ENCODE assay signal across 8 mouse cellular contexts in the genomic region with DNA sequence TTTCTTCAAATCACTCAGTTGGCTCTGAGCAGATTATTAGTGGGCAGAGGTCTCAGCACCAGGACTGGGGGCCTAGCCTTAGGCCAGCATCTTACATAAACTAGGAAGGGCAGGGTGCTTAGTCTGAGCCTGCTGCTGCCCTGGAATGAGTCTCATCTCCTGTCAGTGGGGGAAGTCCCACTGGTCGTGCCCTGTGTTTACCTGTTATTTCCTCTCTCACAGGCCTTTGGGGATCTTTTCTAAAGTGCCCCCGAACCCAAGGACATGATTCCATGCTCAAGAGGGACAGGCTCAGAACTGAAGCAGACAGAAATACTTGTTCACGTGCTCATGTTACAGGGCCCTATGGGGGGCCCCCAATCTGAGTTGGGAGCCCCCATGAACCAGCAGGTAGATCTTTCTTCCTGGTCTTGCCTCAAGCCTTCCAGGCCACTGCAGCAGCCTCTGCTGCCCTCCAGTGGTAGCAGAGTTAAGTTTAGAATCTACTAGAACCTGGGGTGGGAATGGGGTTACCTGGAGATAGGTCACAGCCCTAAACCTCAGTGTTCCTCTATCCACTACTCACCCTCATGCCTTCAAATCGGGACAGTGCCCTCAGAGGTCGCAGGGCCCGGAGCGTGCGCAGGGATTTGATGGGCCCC. TPM values are rescaled to one million over a fixed set of nuclear protein-coding genes. Genes with fewer than 3 reads are reported as not detected.
DNase-seq lines count a peak whose midpoint lies in the region; ATAC-seq and TF ChIP-seq lines count a peak whose summit lies in the region.

No protein-coding gene starts in this region.

- H3K36me3 ChIP-seq in forebrain, embryonic 10.5 days (replicated peaks): no peaks in the 10 kb centered on the region
- H3K36me3 ChIP-seq in forebrain, embryonic 12.5 days (replicated peaks): no peaks in the 10 kb centered on the region
- peaks cover 0 to 12% of the 10 kb centered on the region in 2 experiments; a peak in 2 of 4 replicates for H3K36me3 ChIP-seq in MEL (ENCODE audit: control insufficient read depth in 1 of 2, insufficient read depth in 2 of 2, low read length in 2 of 2)
- H3K36me3 ChIP-seq in spleen, adult 2 months (ENCODE audit: control insufficient read depth, insufficient read depth, low read length): no peaks in the 10 kb centered on the region

- TF ChIP-seq CTCF in MEL (IDR thresholded peaks at IDR 0.05 in 2 of 3, conservative IDR thresholded peaks at IDR 0.05 in 1 of 3; ENCODE audit: control insufficient read depth in 1 of 3, insufficient read depth in 1 of 3, low read depth in 2 of 3, low read length in 3 of 3, poor library complexity in 1 of 3, severe bottlenecking in 1 of 3): peak; percentile 74 to 93 (median 93)
- peak; percentile 88 for TF ChIP-seq CTCF in cerebellum, adult 2 months (IDR thresholded peaks at IDR 0.05; ENCODE audit: borderline replicate concordance, insufficient read depth, low read depth, low read length)
- TF ChIP-seq CTCF in spleen, adult 2 months (IDR thresholded peaks at IDR 0.05; ENCODE audit: extremely low read depth, insufficient read depth, insufficient read length, insufficient replicate concordance): peak; percentile 81; the same call in 1 of the 2 replicates

- H3K4me1 ChIP-seq in forebrain, embryonic 10.5 days: peaks cover 35% of the 10 kb centered on the region
- no peaks in the 10 kb centered on the region for H3K4me1 ChIP-seq in forebrain, embryonic 12.5 days
- peaks cover 0 to 24% of the 10 kb centered on the region in 2 experiments; a peak in 2 of 4 replicates for H3K4me1 ChIP-seq in MEL (ENCODE audit: control insufficient read depth in 1 of 2, insufficient read depth in 2 of 2, low read length in 2 of 2)
- no peaks in the 10 kb centered on the region; the same call in 1 of the 2 replicates for H3K4me1 ChIP-seq in cerebellum, adult 2 months (ENCODE audit: control insufficient read depth, insufficient read depth, low read length)
- H3K4me1 ChIP-seq in spleen, adult 2 months (ENCODE audit: control insufficient read depth, insufficient read depth, insufficient read length): peaks cover 20% of the 10 kb centered on the region; the same call in 1 of the 2 replicates

- no peaks in the 10 kb centered on the region for H3K79me2 ChIP-seq in MEL (ENCODE audit: control insufficient read depth, insufficient read depth, low read length, poor library complexity)

- peak; percentile 90 for TF ChIP-seq RAD21 in MEL (IDR thresholded peaks at IDR 0.05; ENCODE audit: low read depth, low read length)

- 0 out of 4 replicates have a peak, but pooled peaks of 1 of the 2 experiments have one; percentile 6 for TF ChIP-seq EP300 in MEL (IDR thresholded peaks at IDR 0.05; ENCODE audit: low read depth in 1 of 2, low read length in 2 of 2)

- no peak overlapping the region for H3K4me2 ChIP-seq in forebrain, embryonic 12.5 days

- no peak for TF ChIP-seq POLR2A in MEL (IDR thresholded peaks at IDR 0.05; ENCODE audit: control insufficient read depth in 1 of 2, insufficient read depth in 1 of 2, low read depth in 1 of 2, low read length in 2 of 2, poor library complexity in 1 of 2)
- no peak for TF ChIP-seq POLR2A in cerebellum, adult 2 months (IDR thresholded peaks at IDR 0.05; ENCODE audit: borderline replicate concordance, insufficient read depth, low read length)
- no peak for TF ChIP-seq POLR2A in spleen, adult 2 months (IDR thresholded peaks at IDR 0.05; ENCODE audit: low read depth, low read length)

- WGBS in forebrain, embryonic 10.5 days: 77% methylated on average over 8 of the region's 8 CpGs
- 70% methylated on average over 8 of the region's 8 CpGs for WGBS in forebrain, embryonic 12.5 days
- WGBS in cerebellum, adult 2 months: 68% methylated on average over 8 of the region's 8 CpGs
- WGBS in spleen, adult 2 months: 49% methylated on average over 8 of the region's 8 CpGs

- ATAC-seq in forebrain, embryonic 12.5 days (ENCODE audit: low FRiP score): no peak

- peak overlapping the region; percentile 11; the same call in 1 of the 2 replicates for H3K27ac ChIP-seq in forebrain, embryonic 10.5 days
- H3K27ac ChIP-seq in forebrain, embryonic 12.5 days: no peak overlapping the region
- no peak overlapping the region for H3K27ac ChIP-seq in MEL (ENCODE audit: control insufficient read depth, low read depth, low read length)
- no peak overlapping the region for H3K27ac ChIP-seq in cerebellum, adult 2 months (ENCODE audit: insufficient read depth, low read length)
- peak overlapping the region; percentile 94 for H3K27ac ChIP-seq in spleen, adult 2 months (ENCODE audit: insufficient read depth, low read length)

- H3K9ac ChIP-seq in forebrain, embryonic 12.5 days: no peak overlapping the region
- H3K9ac ChIP-seq in MEL (ENCODE audit: control insufficient read depth, low read depth, low read length, poor library complexity, severe bottlenecking): no peak overlapping the region

- no peaks in the 10 kb centered on the region for H3K9me3 ChIP-seq in forebrain, embryonic 10.5 days
- no peaks in the 10 kb centered on the region for H3K9me3 ChIP-seq in forebrain, embryonic 12.5 days
- H3K9me3 ChIP-seq in MEL (replicated peaks; ENCODE audit: insufficient read depth, low read length): no peaks in the 10 kb centered on the region

- no peaks in the 10 kb centered on the region for H3K27me3 ChIP-seq in forebrain, embryonic 10.5 days (ENCODE audit: poor library complexity, severe bottlenecking)
- peaks cover 6% of the 10 kb centered on the region; the same call in 1 of the 2 replicates for H3K27me3 ChIP-seq in forebrain, embryonic 12.5 days
- no peaks in the 10 kb centered on the region; a peak in 2 of 4 replicates for H3K27me3 ChIP-seq in MEL (ENCODE audit: control insufficient read depth in 1 of 2, insufficient read depth in 2 of 2, low read length in 2 of 2)
- H3K27me3 ChIP-seq in cerebellum, adult 2 months (ENCODE audit: control insufficient read depth, insufficient read depth, low read length): no peaks in the 10 kb centered on the region
- H3K27me3 ChIP-seq in spleen, adult 2 months (ENCODE audit: control insufficient read depth, insufficient read depth, low read length): no peaks in the 10 kb centered on the region

- no peak overlapping the region for H3K4me3 ChIP-seq in forebrain, embryonic 10.5 days
- H3K4me3 ChIP-seq in forebrain, embryonic 12.5 days (replicated peaks): no peak overlapping the region
- H3K4me3 ChIP-seq in MEL (ENCODE audit: control insufficient read depth in 1 of 2, insufficient read depth in 1 of 2, low read depth in 2 of 2, low read length in 2 of 2): no peak overlapping the region
- no peak overlapping the region for H3K4me3 ChIP-seq in cerebellum, adult 2 months (replicated peaks; ENCODE audit: insufficient read depth, low read depth, low read length)
- H3K4me3 ChIP-seq in spleen, adult 2 months (ENCODE audit: extremely low read depth, insufficient read depth, insufficient read length): no peak overlapping the region

- DNase-seq in forebrain, embryonic 10.5 days (ENCODE audit: extremely low spot score, low spot score): peak; percentile 36
- DNase-seq in MEL (ENCODE audit: low read depth, low spot score): peak; percentile 73
- DNase-seq in cerebellum, adult 2 months: peak; percentile 66 to 71
- peak; percentile 42 for DNase-seq in heart, adult 8-10 months (ENCODE audit: low spot score)
- DNase-seq in kidney, postnatal 36 days: peak; percentile 79 to 90
- peak; percentile 83 for DNase-seq in lung, postnatal 14 days
- DNase-seq in spleen, adult 2 months (ENCODE audit: low read depth in 1 of 2, low spot score in 2 of 2): peak; percentile 74 to 85

RNA-seq across cellular contexts. Expression of gene Cd79b, which starts 11.1 kb away (rescaled TPM):
- 0.82 and 1.2 TPM in 2 replicates for polyA plus RNA-seq in forebrain, embryonic 10.5 days (2016; fragmentation: Nextera tagmentation; extraction: Ambion mirVana)
- 0.74 and 0.88 TPM in 2 replicates for polyA plus RNA-seq in forebrain, embryonic 12.5 days (2016; fragmentation: Nextera tagmentation; extraction: Ambion mirVana)
- 0.36 and 0.54 TPM in 2 replicates for total RNA-seq in MEL (2012; rRNA removed)
- polyA plus RNA-seq in MEL (2012; ENCODE audit: insufficient read depth in 1 of 2, insufficient read length in 2 of 2, low read depth in 1 of 2, low replicate concordance in 2 of 2, missing spikeins in 1 of 2): 1 to 10 TPM in 1 of 2 experiments, not detected in 1; 2.4 TPM
- 0.38 and 0.70 TPM in 2 replicates for polyA plus RNA-seq in cerebellum, adult 2 months (2012; rRNA removed)
- total RNA-seq in heart, adult 8-10 months (2022): 1 to 10 TPM in 2 of 4 experiments, under 1 TPM in 2; 0.52 to 2.3 (median 1.0) TPM
- polyA plus RNA-seq in spleen, adult 2 months (2012; rRNA removed): 556 and 588 TPM in 2 replicates

RNA-seq across cellular contexts. Expression of gene Gh, which starts 24.0 kb away (rescaled TPM):
- polyA plus RNA-seq in forebrain, embryonic 10.5 days (2016; fragmentation: Nextera tagmentation; extraction: Ambion mirVana): not detected in 2 replicates
- not detected in 2 replicates for polyA plus RNA-seq in forebrain, embryonic 12.5 days (2016; fragmentation: Nextera tagmentation; extraction: Ambion mirVana)
- total RNA-seq in MEL (2012; rRNA removed): not detected in 2 replicates
- polyA plus RNA-seq in MEL (2012; ENCODE audit: insufficient read depth in 1 of 2, insufficient read length in 2 of 2, low read depth in 1 of 2, low replicate concordance in 2 of 2, missing spikeins in 1 of 2): under 1 TPM in 1 of 2 experiments, not detected in 1; 0.08 TPM
- not detected in 2 replicates for polyA plus RNA-seq in cerebellum, adult 2 months (2012; rRNA removed)
- not detected for total RNA-seq in heart, adult 8-10 months (2022)
- polyA plus RNA-seq in spleen, adult 2 months (2012; rRNA removed): 4.7 and 5.4 TPM in 2 replicates

RNA-seq across cellular contexts. Expression of gene Scn4a, which starts 27.4 kb away (rescaled TPM):
- polyA plus RNA-seq in forebrain, embryonic 10.5 days (2016; fragmentation: Nextera tagmentation; extraction: Ambion mirVana): 0.07 TPM in 1 of 2 replicates, not detected in the other
- 0.03 TPM in 1 of 2 replicates, not detected in the other for polyA plus RNA-seq in forebrain, embryonic 12.5 days (2016; fragmentation: Nextera tagmentation; extraction: Ambion mirVana)
- 0.15 and 0.16 TPM in 2 replicates for total RNA-seq in MEL (2012; rRNA removed)
- polyA plus RNA-seq in MEL (2012; ENCODE audit: insufficient read depth in 1 of 2, insufficient read length in 2 of 2, low read depth in 1 of 2, low replicate concordance in 2 of 2, missing spikeins in 1 of 2): under 1 TPM in 1 of 2 experiments, not detected in 1; 0.04 TPM
- polyA plus RNA-seq in cerebellum, adult 2 months (2012; rRNA removed): 0.02 and 0.16 TPM in 2 replicates
- 10 to 100 TPM; 23.9 to 46.8 (median 31.4) TPM for total RNA-seq in heart, adult 8-10 months (2022)
- polyA plus RNA-seq in spleen, adult 2 months (2012; rRNA removed): 6.1 and 6.5 TPM in 2 replicates

RNA-seq across cellular contexts. Expression of gene Prr29, which starts 39.6 kb away (rescaled TPM):
- not detected in 2 replicates for polyA plus RNA-seq in forebrain, embryonic 10.5 days (2016; fragmentation: Nextera tagmentation; extraction: Ambion mirVana)
- polyA plus RNA-seq in forebrain, embryonic 12.5 days (2016; fragmentation: Nextera tagmentation; extraction: Ambion mirVana): not detected in 2 replicates
- total RNA-seq in MEL (2012; rRNA removed): not detected in 2 replicates
- under 1 TPM in 1 of 2 experiments, not detected in 1; 0.61 TPM for polyA plus RNA-seq in MEL (2012; ENCODE audit: insufficient read depth in 1 of 2, insufficient read length in 2 of 2, low read depth in 1 of 2, low replicate concordance in 2 of 2, missing spikeins in 1 of 2)
- polyA plus RNA-seq in cerebellum, adult 2 months (2012; rRNA removed): 0.87 and 0.89 TPM in 2 replicates
- total RNA-seq in heart, adult 8-10 months (2022): 1 to 10 TPM in 3 of 4 experiments, under 1 TPM in 1; 0.75 to 1.8 (median 1.5) TPM
- polyA plus RNA-seq in spleen, adult 2 months (2012; rRNA removed): 0.55 and 0.82 TPM in 2 replicates

RNA-seq across cellular contexts. Expression of gene Tcam1, which starts 49.2 kb away (rescaled TPM):
- 0.15 TPM in 2 replicates for polyA plus RNA-seq in forebrain, embryonic 10.5 days (2016; fragmentation: Nextera tagmentation; extraction: Ambion mirVana)
- 0.33 and 0.34 TPM in 2 replicates for polyA plus RNA-seq in forebrain, embryonic 12.5 days (2016; fragmentation: Nextera tagmentation; extraction: Ambion mirVana)
- total RNA-seq in MEL (2012; rRNA removed): 4.3 and 4.6 TPM in 2 replicates
- polyA plus RNA-seq in MEL (2012; ENCODE audit: insufficient read depth in 1 of 2, insufficient read length in 2 of 2, low read depth in 1 of 2, low replicate concordance in 2 of 2, missing spikeins in 1 of 2): 1 to 10 TPM in 1 of 2 experiments, not detected in 1; 8.9 TPM
- polyA plus RNA-seq in cerebellum, adult 2 months (2012; rRNA removed): 0.36 and 0.43 TPM in 2 replicates
- total RNA-seq in heart, adult 8-10 months (2022): under 1 TPM in 1 of 4 experiments, not detected in 3; 0.08 TPM
- polyA plus RNA-seq in spleen, adult 2 months (2012; rRNA removed): 0.11 and 0.14 TPM in 2 replicates

Comparison
In these comparisons a context has a peak if more than half of its experiments do, and no peak if none do; other contexts are left out.
1. H3K27ac ChIP-seq: peak in forebrain, embryonic 10.5 days (single experiment) and spleen, adult 2 months (single experiment); none in forebrain, embryonic 12.5 days (single experiment), MEL (single experiment) and cerebellum, adult 2 months (single experiment).
2. RNA of gene Cd79b, which starts 11.1 kb away (polyA plus RNA-seq): 556 to 588 TPM in spleen, adult 2 months; 2.4 TPM in MEL, 0.82 to 1.2 TPM in forebrain, embryonic 10.5 days, 0.74 to 0.88 TPM in forebrain, embryonic 12.5 days and 0.38 to 0.70 TPM in cerebellum, adult 2 months; every median in the first group is over 100 times any median in the second.
3. Peak in every context shown above with its lines, with median percentiles within 50 percentile points of each other: DNase-seq and CTCF ChIP-seq.